Mouse (Mus musculus): Measurements from ENCODE around the gene Bpi.

The Bpi gene

DNA sequence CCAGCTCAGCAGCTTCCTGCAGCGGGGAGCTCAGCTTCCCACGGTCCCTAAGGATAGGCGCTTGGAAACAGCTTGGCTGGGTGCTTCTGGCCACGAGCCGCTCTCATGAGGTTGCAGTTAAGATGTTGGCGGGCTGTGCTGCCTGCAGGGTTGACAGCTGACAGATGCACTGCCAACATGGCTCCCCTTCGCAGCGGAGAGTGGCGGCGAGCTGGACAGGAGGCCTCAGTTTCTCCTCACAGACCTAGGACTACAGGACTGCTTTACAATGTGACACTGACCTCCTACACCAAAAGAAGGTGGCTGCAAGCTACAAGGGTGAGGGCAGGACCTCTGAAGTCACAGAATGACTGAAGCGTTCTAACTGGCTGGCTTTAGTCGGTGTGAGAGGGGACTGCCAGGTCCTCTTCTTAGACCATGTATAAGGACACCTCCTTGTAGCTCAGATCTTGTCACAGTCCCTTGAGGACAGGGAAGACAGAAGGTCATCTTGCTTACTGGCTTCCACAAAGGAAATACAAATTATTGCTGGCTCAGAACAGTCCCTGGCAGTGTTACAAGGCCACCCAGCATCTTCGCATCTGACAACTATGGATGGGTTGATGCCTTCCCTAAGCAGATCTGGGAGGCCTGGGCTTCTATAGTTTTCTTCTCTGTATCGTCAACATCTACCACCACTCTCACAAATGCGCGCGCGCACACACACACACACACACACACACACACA lies 15.6 kb upstream of the Bpi start:
- DNase-seq (ENCODE audit: low spot score): no peak

- no peak for DNase-seq (ENCODE audit: low spot score)
Measured at GRCm38 (mm10) chr2:158243129-158243870, 14.6 kb upstream of the Bpi start.

DNA sequence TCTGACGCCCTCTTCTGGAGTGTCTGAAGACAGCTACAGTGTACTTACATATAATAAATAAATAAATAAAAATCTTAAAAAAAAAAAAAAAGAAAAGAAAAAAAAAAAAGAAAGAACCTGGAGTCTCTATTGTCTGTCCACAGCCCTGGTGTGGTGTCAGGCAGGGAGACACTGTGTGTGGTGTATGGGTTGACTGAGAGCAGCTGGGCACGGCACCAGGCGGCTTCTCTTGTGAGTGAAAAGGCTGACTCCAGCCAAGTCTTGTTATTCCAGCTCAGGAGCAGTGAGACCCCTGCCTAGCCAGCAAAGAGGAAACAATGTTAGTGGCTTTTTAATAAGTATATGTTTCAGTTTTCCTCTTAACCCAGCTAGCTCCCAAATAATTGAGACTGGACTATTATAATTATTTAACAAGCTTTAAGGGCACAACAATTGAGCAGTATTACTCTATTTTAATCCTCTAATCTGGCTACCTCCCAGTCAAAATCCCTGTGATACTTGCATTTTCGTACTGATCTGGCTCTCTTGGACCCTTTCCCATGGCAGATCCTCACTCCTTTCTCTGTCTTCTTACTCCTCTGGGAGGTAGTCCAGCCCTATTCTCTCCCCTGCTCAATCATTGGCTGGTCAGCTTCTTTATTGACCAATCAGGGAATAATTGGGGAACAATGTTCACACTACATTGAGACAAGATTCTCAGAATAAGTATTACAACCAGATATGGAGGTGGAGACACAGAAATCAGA lies 12.6 kb upstream of the Bpi start:
- no peak for DNase-seq (ENCODE audit: low spot score)

DNA sequence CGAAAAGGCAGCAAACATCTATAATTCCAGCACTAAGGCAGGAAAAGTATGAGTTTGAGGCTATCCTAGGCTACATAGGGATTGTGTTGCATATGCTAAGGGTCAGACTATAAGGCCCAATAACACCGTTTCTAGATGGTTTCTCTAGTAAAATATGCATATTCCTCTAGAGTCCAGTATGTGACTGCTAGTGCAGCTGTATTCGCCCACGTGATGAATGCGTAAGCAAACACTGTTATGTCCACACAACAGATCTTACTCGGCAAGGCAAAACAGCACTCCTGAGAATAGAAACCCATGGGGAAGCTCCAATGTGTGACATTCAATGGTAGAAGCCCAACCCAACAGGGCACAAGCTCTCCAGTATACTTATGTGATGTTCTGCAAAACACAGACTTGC lies 10.0 kb upstream of the Bpi start:
- DNase-seq (ENCODE audit: low spot score): no peak

- no peak for DNase-seq (ENCODE audit: low spot score)
Measured at GRCm38 (mm10) chr2:158248318-158248717, 9.6 kb upstream of the Bpi start.

GRCm38 (mm10) chr2:158250558-158250957 lies 7.3 kb upstream of the Bpi start:
- no peak for DNase-seq (ENCODE audit: low spot score)

GRCm38 (mm10) chr2:158253806-158254205 lies 4.1 kb upstream of the Bpi start:
- DNase-seq (ENCODE audit: low spot score): no peak

DNA sequence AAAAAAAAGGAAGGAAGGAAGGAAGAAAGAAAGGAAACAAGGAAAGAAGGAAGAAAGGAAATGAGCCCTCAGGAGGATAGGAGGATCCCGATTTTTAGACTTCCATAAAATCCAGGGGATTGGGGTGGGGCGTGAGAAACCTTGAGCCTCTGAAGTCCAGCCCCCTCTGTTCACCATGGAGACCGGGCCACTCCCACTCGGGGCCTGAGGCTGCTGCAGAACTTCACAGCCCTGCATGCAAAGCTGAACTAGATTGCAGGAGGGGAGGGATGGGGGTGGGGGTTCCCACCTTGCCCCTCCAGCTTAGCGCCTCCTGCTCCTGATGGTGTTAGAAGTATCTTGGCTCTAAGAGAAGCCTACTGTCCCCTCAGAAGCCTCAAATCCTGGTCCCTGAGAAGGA lies 1.0 kb upstream of the Bpi start:
- no peak for DNase-seq (ENCODE audit: low spot score)

GRCm38 (mm10) chr2:158258781-158259180 lies 887 bp downstream of the Bpi start:
- DNase-seq (ENCODE audit: low spot score): no peak

DNA sequence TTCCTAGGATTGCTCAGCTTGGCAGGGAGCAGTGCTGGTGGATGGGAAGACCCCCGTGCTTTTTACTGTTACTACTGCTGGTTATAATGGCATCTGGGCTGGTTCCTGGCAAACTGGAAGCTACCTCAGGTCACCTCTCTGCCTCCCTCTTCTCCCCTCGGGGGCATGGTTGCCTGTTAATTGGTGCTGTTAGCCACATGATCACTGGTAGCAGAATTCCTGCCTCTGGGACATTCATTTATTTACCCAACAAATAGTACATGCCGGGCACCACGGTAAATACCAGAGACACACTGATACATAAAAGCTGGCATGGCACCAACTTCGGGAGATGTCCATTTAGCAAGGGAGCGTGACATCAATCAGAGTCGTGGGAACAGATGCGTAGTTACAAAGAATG lies 1.6 kb downstream of the Bpi start:
- DNase-seq (ENCODE audit: low spot score): no peak

DNA sequence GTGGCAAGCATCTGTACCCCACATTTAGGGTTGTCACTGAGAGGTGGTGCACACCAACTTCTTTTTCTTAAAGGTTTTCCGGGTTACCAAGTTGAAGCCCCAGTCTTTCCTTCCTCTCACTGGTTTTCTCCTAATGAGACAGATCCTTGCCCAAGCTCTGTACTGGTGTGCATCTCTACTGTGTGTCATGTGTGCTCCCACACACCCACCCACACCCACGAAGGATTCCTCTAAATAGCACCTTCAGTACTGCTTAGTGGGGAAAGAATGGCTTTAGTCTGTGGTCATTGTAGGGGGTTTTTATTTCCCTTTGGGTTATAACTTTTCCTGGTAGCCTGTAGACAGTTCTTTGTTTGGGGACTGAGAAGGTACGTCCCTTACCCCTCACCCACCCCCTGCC lies 7.0 kb downstream of the Bpi start:
- no peak for DNase-seq (ENCODE audit: low spot score)

DNA sequence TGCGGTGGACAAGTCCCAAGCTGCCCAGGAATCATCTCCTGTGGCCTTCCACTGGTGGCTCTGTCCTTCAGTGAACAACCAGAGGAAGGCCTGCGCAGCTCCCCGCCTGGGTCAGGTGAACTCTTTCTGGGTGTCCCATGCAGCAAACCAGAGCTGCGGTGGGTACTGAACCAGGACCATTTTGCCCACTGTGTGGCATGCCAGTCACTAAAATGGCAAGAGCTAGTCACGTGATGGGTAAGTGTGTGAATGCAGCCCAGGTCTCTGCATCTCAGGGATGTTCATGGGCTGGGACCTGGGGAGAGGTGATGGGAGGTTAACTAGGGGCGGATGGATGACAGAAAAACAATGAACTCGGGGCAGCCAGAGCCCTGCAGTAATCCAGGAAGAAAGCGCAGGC lies 12.1 kb downstream of the Bpi start:
- no peak for DNase-seq (ENCODE audit: low spot score)

DNA sequence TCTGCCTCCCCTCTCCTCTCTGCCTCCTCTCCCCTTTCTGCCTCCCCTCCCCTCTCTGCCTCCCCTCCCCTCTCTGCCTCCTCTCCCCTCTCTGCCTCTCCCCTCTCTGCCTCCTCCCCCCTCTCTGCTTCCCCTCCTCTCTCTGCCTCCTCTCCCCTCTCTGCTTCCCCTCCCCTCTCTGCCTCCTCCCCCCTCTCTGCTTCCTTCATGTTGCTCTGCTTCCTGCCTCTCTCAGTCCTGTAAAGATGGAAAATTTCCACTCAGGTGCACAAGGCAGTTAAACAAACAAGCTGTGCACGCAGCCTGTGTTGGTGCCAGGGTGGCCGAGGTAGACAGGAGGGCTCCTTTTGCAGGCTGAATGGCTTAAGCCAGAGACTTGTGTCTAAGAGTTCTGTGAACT lies 15.8 kb downstream of the Bpi start:
- DNase-seq (ENCODE audit: low spot score): no peak

- DNase-seq (ENCODE audit: low spot score): no peak
Measured at GRCm38 (mm10) chr2:158275349-158275748, 17.5 kb downstream of the Bpi start.

GRCm38 (mm10) chr2:158275811-158276210 lies 17.9 kb downstream of the Bpi start:
- DNase-seq (ENCODE audit: low spot score): no peak

GRCm38 (mm10) chr2:158276451-158276850 lies 18.6 kb downstream of the Bpi start:
- DNase-seq (ENCODE audit: low spot score): no peak

DNA sequence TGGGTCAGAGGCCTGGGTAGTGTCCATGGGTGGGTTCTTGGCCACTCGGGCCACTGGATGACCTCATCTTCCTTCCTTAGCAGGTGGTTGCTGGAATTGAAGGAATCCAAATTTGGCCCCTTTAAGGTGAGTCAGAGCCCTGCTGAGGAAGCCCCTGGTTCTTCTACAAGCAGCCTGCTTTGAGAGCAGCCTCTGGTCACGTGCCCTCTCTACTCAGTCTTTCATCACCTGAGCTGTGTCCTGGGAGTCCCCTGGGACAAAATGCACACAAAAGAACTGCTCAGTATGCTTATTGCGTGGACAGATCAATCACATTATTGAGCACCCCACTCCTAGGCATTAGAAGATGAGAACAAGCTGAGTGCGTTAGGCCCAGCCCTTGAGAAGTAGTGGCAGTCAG lies 19.0 kb downstream of the Bpi start:
- DNase-seq (ENCODE audit: low spot score): no peak

- no peak for DNase-seq (ENCODE audit: low spot score)
Measured at GRCm38 (mm10) chr2:158279656-158280055, 21.8 kb downstream of the Bpi start.

- no peak for DNase-seq (ENCODE audit: low spot score)
Measured at GRCm38 (mm10) chr2:158281497-158282205, 23.8 kb downstream of the Bpi start.

- no peak for DNase-seq (ENCODE audit: low spot score)
Measured at GRCm38 (mm10) chr2:158283136-158283535, 25.2 kb downstream of the Bpi start.

DNA sequence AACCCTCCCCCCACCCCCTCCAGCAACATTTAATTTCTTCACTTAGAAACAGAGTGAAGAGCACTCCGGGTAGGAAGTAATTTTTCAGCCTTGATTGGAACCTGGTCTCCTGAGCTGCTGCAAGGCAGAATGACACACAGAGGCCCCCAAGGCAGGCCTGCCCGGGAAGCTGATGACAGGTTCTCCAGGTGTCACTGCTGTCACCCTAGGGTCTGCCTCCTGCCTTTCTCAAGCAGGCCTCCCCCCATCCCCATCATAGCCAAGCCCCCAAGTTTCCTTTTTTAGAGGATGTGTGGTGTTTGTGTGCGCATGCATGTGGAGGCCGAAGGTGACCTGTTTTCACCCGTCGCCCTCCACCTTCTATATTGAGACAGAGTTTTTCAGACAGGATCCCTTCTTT lies 25.9 kb downstream of the Bpi start:
- DNase-seq (ENCODE audit: low spot score): no peak

GRCm38 (mm10) chr2:158284571-158284970 lies 26.7 kb downstream of the Bpi start:
- no peak for DNase-seq (ENCODE audit: low spot score)

Data from urinary bladder, postnatal 10 days (tissue).